Mouse (Mus musculus) stomach, postnatal 0 days (tissue): ENCODE results near the gene Gm20777.
"Not testable (repeated sequence)": the region's sequence is repeated elsewhere in the genome, so short reads cannot be mapped to it uniquely, and the experiment has no call there.

Experiments used
- CTCF ChIP-seq: IDR thresholded peaks from 2 replicates; pipeline ENCODE4 v1.5.1; 2016; ENCODE audit warnings: antibody characterized with exemption, low read depth, mild to moderate bottlenecking, moderate library complexity
- EP300 ChIP-seq: optimal IDR thresholded peaks from 2 replicates; pipeline ENCODE3; 2016; ENCODE audit warnings: antibody characterized with exemption

DNA sequence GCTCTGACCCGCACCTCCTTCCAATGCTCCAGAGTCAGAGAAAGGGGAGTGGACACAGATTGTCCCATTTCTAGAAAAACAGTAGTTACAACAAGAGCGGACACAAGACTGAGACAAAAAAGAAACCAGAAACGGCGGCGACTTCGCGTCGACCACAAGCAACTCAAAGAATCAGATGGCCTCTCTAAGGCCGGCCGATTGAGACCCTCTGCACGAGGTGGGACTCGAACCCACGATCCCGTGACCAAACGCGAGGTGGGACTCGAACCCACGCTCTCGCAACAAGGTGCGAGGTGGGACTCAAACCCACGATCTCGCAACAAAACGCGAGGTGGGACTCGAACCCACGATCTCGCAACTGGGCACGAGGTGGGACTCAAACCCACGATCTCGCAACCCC lies 43.5 kb downstream of the Gm20777 start:
- not testable (repeated sequence) for TF ChIP-seq CTCF, EP300
